Mouse (Mus musculus): ENCODE measurements around the gene Aldh16a1.

DNA sequence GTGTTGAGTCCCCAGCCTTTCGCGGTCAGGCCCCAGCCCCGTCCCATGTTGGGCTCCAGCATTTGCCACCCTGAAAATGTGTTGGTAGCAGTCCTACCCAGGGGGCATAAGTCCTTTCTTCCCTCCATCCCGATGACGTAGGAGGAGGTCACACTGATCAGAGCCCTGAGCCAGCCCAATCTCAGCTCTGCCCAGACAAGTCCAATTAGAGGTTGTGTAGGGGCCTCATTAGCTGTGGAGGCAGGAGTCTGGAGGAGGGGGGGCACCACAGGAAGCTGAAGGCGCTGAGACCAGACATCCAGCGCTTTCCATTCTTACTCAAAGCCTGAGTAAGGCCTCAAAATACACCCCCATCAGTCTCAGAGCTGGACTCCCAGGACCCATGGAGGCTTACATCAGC is 31.5 kb upstream of the Aldh16a1 start:
- TF ChIP-seq EP300 (IDR thresholded peaks at IDR 0.05): no peak
- TF ChIP-seq CTCF (IDR thresholded peaks at IDR 0.05): no peak
